Mouse (Mus musculus): ENCODE measurements around the gene Dpy30.
A peak's percentile ranks its signal among the peaks of the same experiment; 100 is the strongest.
"Not testable (repeated sequence)": the region's sequence is repeated elsewhere in the genome, so short reads cannot be mapped to it uniquely, and the experiment has no call there.

Dpy30 gene

GRCm38 (mm10) chr17:74323844-74324243 lies at the start of gene Dpy30:
Gene Dpy30 (minus strand): TSS chr17:74323944.
- DNase-seq: no peak

- DNase-seq: no peak
Observed at GRCm38 (mm10) chr17:74363592-74363991, 39.8 kb upstream of the Dpy30 start.

DNA sequence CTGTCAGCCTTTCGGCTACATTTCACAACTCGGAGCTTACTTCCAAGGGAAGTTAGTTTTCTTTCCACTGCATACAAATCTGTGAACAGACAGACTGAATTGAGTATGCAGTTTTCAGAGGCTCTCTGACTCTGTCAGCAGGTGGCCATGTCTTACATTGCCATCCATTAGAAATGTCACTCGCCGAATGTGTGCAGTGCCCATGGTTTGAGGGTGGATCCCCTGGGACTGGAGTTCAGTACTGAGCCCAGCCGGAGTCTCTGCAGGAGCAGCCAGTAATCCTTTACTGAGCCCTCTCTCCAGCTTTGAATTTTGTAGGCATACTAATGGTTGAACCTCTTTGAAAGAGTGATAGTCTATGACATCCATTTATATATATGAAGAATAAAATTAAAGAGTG lies 17.4 kb upstream of the Dpy30 start:
- no peak for DNase-seq

GRCm38 (mm10) chr17:74338937-74339804 lies 15.4 kb upstream of the Dpy30 start, which contains the start of gene Spast:
Gene Spast (plus strand): TSS chr17:74338987.
- peak; percentile 80 for DNase-seq

DNA sequence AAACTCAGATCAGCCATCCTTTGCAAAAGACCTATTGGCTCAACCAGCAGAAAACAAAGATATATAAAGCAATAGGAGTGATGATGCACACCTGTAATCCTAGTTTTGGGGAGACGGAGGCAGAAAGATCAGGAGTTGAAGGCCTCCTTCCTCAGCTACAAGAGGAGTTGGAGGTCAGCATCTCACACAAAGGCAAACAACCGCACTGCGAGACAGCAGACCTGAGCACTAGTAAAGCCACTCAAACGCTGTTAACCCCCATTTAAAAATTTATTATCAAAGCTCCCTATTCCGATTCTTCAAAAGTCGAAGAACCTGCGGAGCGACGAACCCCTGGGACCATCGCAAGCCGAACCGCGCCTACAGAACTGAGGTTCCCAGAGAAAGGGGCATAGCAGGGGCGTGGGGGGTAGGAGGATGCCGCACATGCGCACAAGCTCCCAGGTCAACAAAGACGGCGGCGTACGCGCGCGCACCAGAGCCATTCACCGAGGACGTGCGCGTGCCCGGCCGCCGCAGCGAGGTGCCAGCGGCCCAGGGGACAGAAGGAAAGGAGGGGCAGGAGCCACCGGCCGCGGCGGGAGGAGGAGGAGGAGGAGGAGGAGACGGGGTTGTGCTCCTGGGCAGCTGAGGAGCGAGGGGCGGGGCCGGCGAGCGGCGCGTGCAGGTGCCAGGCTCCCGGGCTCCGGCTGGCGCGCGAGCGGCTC lies 14.6 kb upstream of the Dpy30 start:
- peak; percentile 96 for DNase-seq

DNA sequence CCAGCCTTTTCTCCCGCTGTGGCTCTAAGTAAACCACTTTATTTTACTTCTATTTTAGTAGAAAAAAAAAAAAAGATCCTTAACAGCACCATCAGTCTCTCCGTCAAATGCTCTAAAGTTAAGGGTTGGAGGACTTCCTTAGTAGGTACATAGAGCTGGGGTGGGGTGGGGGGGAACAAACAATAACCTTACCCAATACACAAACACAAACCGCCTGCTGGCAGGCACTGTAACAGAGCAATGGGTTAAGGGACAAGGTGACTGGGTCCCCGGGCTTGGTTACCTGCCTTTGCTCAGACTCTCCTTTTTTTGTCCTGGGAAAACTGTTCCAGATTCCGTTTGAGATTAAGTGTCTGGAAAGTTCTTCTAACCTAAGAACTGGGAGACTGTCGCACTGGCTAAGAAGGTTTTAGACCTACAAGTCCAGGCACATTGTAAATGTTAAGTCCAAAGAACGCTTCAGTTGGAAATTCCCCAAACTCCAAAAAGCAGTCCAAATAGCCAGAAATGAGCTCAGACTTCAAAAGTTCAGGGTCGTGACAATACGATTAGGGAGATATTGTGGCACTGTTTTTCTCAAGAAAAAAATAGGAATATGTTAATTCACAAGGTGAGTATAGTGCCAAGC lies 7.4 kb upstream of the Dpy30 start:
- no peak for DNase-seq

DNA sequence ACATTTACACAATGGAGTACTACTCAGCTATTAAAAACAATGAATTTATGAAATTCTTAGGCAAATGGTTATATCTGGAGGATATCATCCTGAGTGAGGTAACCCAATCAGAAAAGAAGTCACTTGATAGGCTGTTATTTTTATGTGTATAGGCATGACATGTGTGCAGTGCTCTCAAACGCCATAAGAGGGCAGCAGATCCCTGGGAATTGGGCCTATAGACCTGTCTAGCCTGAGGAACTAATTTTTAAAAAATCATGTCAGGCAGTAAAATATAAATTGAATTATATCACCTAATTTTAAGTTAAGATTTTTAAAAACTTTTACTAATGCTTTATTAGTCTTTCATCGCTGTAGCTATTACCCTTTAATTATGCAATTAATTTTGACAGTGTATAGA lies 4.4 kb upstream of the Dpy30 start:
- DNase-seq: peak; percentile 60

GRCm38 (mm10) chr17:74327195-74327594 lies 3.5 kb upstream of the Dpy30 start:
- DNase-seq: not testable (repeated sequence)

DNA sequence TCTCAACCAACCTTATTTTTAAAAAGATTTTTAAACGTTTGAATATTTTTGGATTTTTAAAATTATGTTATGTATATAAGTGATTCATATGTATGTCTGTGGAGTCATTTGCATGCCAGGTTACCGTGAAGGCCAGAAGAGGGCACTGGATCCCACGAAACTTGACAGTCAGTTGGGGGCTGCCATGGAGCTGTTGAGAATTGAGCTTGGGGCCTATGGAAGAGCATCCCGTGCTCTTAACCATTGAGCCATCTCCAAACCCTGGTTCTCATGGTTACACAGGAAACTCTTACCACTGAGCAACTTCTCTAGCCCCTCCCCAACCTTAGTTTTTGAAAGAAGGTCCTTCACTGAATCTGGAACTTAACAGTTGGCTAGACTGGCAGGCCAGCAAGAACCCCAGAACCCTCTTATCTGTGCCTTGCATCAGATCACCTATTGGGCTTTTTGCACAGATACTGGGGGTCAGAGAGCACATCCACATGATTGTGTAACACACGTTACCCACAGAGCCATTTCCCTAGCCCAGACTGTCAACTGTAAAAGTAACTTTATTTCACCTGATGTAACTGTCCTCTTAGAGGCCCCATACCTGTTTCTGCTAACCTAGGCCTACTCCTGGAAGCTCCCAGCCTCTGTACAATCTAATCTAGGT lies 1.2 kb downstream of the Dpy30 start:
- DNase-seq: peak; percentile 17

- no peak for DNase-seq
Observed at GRCm38 (mm10) chr17:74318721-74319120, 5.0 kb downstream of the Dpy30 start.

DNA sequence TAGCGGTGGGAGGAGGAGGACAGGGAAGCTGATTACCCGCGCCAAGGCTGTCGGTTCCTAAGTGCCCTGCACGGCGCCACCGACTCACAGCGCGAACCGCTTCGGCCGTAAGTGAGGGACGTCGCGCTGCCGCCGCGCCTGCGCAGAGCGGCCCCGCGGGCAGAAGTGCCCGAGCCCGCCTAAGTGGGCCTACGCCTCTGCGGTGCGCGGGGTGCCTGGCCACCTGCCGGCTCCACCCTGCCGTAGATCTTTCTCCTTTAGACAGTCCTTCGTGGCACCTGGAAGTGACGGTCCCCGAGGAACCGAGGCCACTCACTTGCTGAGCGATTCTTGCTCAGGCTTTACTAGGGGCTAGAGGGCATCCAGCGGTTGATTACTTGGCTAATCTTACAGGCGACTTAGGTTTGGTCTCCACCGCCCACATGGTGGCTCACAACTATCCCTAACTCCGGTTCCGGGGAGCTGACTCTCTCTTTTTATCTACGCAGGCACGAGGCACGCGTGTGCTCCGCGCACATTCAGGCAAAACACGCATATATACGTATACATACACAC lies 7.4 kb downstream of the Dpy30 start:
- peak; percentile 84 for DNase-seq

DNA sequence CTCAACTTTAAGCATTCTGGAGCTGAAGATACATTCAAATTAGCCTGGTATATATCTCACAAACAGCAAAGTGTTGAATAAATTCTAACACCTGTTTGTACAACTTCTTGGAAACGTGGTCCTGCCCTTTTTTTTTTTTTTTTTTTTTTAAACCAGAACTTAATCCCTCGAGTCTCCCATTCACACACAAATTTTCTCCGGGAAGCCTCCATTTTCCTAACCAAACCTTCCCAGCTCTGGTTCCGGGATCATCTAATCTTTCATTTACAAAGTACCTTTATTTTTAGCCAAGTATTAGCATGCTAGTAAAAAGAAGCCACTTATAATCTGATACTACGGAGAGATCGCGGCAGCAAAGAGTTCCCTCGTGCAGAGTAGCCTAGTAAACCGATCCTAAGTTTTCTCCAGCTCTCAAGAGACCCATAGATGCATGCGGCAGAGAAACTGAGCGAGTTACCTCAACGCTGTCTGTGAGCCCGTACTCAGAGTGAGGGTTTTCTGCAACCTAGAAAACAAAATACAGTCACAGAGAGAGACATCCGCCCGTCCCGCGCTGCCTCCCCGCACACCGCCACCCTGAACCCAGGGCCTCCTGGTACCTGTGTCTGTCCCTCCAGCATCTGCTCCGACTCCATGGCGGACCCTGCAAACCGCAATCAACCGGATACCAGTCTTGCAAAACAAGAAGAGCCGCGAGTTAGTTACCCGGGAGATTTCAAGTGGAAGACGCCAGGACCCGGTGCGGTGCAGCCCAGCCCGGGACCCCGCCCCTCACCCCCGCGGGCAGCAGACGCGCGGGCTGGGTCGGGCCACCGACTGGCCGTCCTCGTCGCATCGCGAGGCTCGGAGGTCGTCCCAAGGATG lies 8.1 kb downstream of the Dpy30 start:
- DNase-seq: no peak

DNA sequence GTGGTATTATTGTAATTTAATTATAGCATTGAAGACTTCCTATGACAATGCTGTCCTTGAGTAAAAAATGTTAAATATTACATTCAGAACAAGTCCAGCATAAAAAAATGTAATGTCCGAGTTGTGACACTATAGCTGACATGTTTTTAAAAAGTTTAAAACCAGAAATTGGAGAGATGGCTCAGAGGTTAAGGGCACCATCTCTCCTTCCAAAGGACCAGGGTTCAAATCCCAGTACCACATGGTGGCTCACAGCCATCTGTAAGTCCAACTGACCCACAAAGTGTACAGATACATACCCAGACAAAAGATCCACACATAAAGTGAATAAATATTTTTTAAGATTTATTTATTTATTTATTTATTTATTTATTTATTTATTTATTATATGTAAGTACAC lies 17.7 kb downstream of the Dpy30 start:
- no peak for DNase-seq

DNA sequence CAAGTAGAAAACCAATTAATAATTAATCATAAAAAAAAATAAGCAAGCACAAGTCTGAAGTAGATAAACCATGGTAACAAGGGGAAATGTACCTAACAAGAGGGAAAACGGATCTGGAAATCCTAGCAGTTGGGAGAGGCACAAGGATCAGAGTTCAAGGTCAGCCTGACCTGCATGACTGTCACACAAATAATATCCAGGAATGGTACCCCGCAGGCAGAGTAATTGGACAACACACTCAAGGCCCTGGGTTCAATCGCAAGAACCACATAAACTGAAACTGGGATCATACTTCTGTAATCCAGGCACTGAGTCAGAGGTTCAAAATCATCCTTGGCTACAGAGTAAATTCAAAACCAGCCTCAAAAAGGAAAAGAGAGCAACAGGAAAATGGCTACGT lies 18.1 kb downstream of the Dpy30 start:
- no peak for DNase-seq

- DNase-seq: no peak
Observed at GRCm38 (mm10) chr17:74304060-74304459, 19.7 kb downstream of the Dpy30 start.

DNA sequence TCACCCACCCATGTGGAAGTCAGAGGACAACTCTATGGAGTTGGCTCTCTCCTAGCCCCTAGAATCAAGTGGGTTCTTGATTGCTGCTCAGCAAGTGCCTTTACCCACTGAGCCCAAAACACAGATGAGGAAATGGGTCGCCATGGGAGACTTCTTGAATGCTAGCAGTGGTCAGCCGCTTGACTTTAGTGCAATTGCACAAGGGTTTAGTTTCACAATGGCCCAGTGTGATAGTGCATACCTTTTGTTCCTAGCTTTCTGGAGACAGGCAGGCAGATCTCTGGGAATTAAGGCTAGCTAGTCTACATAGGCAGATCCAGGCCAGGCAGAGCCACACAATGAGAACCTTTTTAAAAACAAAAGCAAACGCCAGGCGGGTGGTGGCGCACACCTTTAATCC lies 23.7 kb downstream of the Dpy30 start:
- no peak for DNase-seq

DNA sequence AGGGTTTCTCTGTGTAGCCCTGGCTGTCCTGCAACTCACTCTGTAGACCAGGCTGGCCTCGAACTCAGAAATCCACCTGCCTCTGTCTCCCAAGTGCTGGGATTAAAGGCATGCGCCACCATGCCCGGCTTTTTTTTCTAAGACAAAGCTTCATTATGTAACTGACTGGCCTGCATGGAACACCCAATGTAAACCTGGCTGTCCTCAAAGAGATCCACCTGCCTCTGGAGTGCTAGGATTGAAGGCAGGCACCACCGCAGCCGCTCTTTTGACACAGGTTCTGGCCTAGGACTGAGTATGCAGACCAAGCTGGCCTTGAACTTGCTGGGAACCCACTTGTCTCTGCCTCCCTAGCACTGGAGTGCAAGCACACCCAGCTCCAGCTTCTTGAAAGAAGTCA lies 26.8 kb downstream of the Dpy30 start:
- not testable (repeated sequence) for DNase-seq

GRCm38 (mm10) chr17:74296076-74296823 lies 27.5 kb downstream of the Dpy30 start:
- peak; percentile 24 for DNase-seq

DNA sequence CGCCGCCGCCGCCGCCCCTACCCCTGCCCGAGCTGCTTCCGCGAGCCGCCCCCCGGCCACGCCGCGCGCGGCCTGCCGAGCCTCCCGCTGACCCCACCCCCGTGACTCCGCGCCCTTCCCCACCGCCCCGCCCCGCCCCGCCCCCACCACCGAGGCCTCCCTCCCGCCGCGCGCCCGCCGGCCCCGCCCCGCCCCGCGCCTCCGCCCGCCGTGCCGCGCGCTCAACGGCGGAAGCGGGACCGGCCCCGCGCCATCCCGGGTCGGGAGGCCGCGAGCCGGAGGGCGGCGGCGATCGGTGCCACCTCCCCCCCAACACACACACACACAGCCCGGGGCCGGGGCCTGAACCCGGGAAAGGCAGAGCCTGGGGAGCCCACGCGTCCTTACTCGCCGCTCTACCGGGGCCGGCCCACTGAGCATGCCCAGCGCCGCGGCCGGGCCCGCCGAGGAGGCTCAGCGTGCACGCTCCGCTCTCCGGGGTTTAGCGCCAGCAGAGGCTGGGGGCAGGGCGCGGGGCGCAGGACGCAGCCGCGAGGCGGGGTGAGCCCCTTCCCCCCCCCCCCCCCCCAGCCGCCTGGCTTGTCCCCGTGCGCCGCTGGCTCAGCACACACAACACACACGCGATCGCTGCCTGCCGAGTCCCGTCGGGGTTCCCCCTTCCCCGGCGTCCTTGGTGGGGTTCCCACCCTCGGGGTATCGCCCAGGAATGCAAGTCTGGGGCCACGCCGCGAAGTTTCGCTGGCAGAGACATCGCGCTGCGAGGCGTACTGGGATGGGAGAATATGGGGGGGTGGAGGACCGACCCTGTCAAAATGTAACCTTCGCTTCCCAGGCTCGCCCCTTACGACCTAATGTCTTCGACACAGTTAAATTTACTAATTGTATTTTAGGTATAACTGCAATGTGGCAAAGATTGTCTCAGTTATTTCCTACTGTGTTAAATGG lies 28.4 kb downstream of the Dpy30 start, which contains the start of gene Memo1:
Gene Memo1 (minus strand): TSS at position 496 of the 945 bp plus-strand sequence.
- DNase-seq: peak; percentile 83
